Mouse (Mus musculus) liver, adult 2 months (tissue): ENCODE results near the gene Trim40. TPM values are rescaled to one million over a fixed set of nuclear protein-coding genes. Genes with fewer than 3 reads are reported as not detected.

Experiments
- DNase-seq: peaks from one replicate; pipeline ENCODE4 v3.0.0-alpha.2; 2011; ENCODE audit warnings: low read depth, low spot score; ENCODE audit errors: extremely low read depth
- H3K27ac ChIP-seq: fragments of 200-500 bp; replicated peaks from 2 replicates; pipeline ENCODE4 v1.5.1; 2012; ENCODE audit warnings: low read depth, mild to moderate bottlenecking, control low read depth, inconsistent platforms, low read length; ENCODE audit not compliant: insufficient read depth
- H3K27me3 ChIP-seq: fragments of 200-500 bp; 2 replicates; pipeline ENCODE4 v1.6.1; 2012; ENCODE audit warnings: mild to moderate bottlenecking, moderate library complexity, low read length, inconsistent platforms; ENCODE audit not compliant: control insufficient read depth, insufficient read depth
- H3K36me3 ChIP-seq: fragments of 200-500 bp; 2 replicates; pipeline ENCODE4 v1.6.1; 2012; ENCODE audit warnings: low read length, inconsistent platforms; ENCODE audit not compliant: control insufficient read depth, insufficient read depth
- H3K4me1 ChIP-seq: fragments of 200-500 bp; 2 replicates; pipeline ENCODE4 v1.6.1; 2011; ENCODE audit warnings: low read length; ENCODE audit not compliant: control insufficient read depth, insufficient read depth
- H3K4me3 ChIP-seq: fragments of 200-500 bp; 2 replicates; pipeline ENCODE4 v1.5.1; 2011; ENCODE audit warnings: low read depth, mild to moderate bottlenecking, control low read depth, low read length, moderate library complexity; ENCODE audit not compliant: insufficient read depth
- H3K79me2 ChIP-seq: fragments of 200-500 bp; 2 replicates; pipeline ENCODE4 v1.6.1; 2012; ENCODE audit warnings: inconsistent platforms, mild to moderate bottlenecking, low read length, moderate library complexity; ENCODE audit not compliant: control insufficient read depth, insufficient read depth
- H3K9ac ChIP-seq: fragments of 200-500 bp; 2 replicates; pipeline ENCODE4 v1.6.1; 2012; ENCODE audit warnings: low read depth, mild to moderate bottlenecking, control low read depth, inconsistent platforms, low read length
- CTCF ChIP-seq: fragments of 200-500 bp; IDR thresholded peaks from 2 replicates; pipeline ENCODE4 v1.5.1; 2011; ENCODE audit warnings: low read depth, low read length, control low read depth
- POLR2A ChIP-seq: fragments of 200-500 bp; IDR thresholded peaks from 2 replicates; pipeline ENCODE4 v1.6.1; 2011; ENCODE audit warnings: low read length, control low read depth; ENCODE audit not compliant: insufficient read depth; ENCODE audit errors: extremely low read depth
- WGBS: fragments of 180-500 bp; shearing (Covaris S2); methylation state at CpG from one replicate; pipeline ENCODE4 v1.1.7; 2018; 5-methylcytosine and 5-hydroxymethylcytosine counted together
- polyA plus RNA-seq: library from polyadenylated mRNA; depleted of rRNA; stranded (reverse); fragments of >200 nt; gene quantifications from 2 replicates; pipeline ENCODE4 v1.2.3, GENCODE M21; 2012
- total RNA-seq: library from RNA; depleted of rRNA; stranded (reverse); fragments of >200 nt; gene quantifications from 2 replicates; pipeline ENCODE4 v1.2.3, GENCODE M21; 2014

Gene Trim40
- total and polyA plus RNA-seq, 2 experiments, result 0.05 TPM; not detected in 1

- Histone ChIP-seq H3K79me2 (no peaks in the 10 kb centered on the region), H3K27me3 (no peaks in the 10 kb centered on the region), H3K36me3 (no peaks in the 10 kb centered on the region), H3K9ac (no peak overlapping the region), H3K4me3 (no peak overlapping the region), H3K4me1 (no peaks in the 10 kb centered on the region), H3K27ac (no peak overlapping the region)
- no peak for DNase-seq
- WGBS, result 85% methylated on average over 5 of the region's 5 CpGs
- TF ChIP-seq CTCF (no peak), POLR2A (no peak)
These were observed 10.1 kb upstream of the Trim40 start for GRCm38 (mm10) chr17:36900001-36900400.

GRCm38 (mm10) chr17:36899376-36899775, 9.5 kb upstream of the Trim40 start:
- no peak for DNase-seq
- Histone ChIP-seq H3K27me3 (no peaks in the 10 kb centered on the region), H3K79me2 (no peaks in the 10 kb centered on the region), H3K9ac (no peak overlapping the region), H3K4me3 (no peak overlapping the region), H3K27ac (no peak overlapping the region), H3K36me3 (no peaks in the 10 kb centered on the region), H3K4me1 (no peaks in the 10 kb centered on the region)
- no peak for TF ChIP-seq CTCF
- TF ChIP-seq POLR2A, result no peak
- 86% methylated on average over 4 of the region's 4 CpGs for WGBS

GRCm38 (mm10) chr17:36897552-36898205, 7.8 kb upstream of the Trim40 start, which contains the start of gene Trim31:
TSS of gene Trim31 (plus strand) at chr17:36898118.
- Histone ChIP-seq H3K9ac (no peak within 1 kb of the TSS), H3K27ac (no peak within 1 kb of the TSS), H3K4me1 (no peaks in the 10 kb centered on the region), H3K79me2 (no peaks in the 10 kb centered on the region), H3K27me3 (no peaks in the 10 kb centered on the region), H3K4me3 (no peak within 1 kb of the TSS), H3K36me3 (no peaks in the 10 kb centered on the region)
- no peak for TF ChIP-seq CTCF
- TF ChIP-seq POLR2A, result no peak
- DNase-seq, result no peak
- 64% methylated on average over 6 of the region's 6 CpGs for WGBS

- TF ChIP-seq CTCF, result no peak
- no peak overlapping the region for H3K27ac ChIP-seq
- DNase-seq, result no peak
- H3K4me1 ChIP-seq, result no peaks in the 10 kb centered on the region
- H3K27me3 ChIP-seq, result no peaks in the 10 kb centered on the region
- H3K79me2 ChIP-seq, result no peaks in the 10 kb centered on the region
- no peak overlapping the region for H3K4me3 ChIP-seq
- H3K36me3 ChIP-seq, result no peaks in the 10 kb centered on the region
- no peak overlapping the region for H3K9ac ChIP-seq
These were observed 7.1 kb upstream of the Trim40 start for GRCm38 (mm10) chr17:36897065-36897464.

- H3K27me3 ChIP-seq, result no peaks in the 10 kb centered on the region
- no peak overlapping the region for H3K4me3 ChIP-seq
These were observed 6.7 kb upstream of the Trim40 start for GRCm38 (mm10) chr17:36896583-36896982.

GRCm38 (mm10) chr17:36893387-36893786, 3.5 kb upstream of the Trim40 start:
- no peaks in the 10 kb centered on the region for H3K4me1 ChIP-seq
- H3K27me3 ChIP-seq, result no peaks in the 10 kb centered on the region
- no peak overlapping the region for H3K9ac ChIP-seq
- no peak overlapping the region for H3K4me3 ChIP-seq
- TF ChIP-seq POLR2A, result no peak
- TF ChIP-seq CTCF, result no peak
- no peak overlapping the region for H3K27ac ChIP-seq
- H3K36me3 ChIP-seq, result no peaks in the 10 kb centered on the region
- WGBS, result 56% methylated on average over 5 of the region's 5 CpGs
- no peak for DNase-seq
- H3K79me2 ChIP-seq, result no peaks in the 10 kb centered on the region

More at GRCm38 (mm10) chr17:36896583-36896982, 6.7 kb upstream of the Trim40 start:
- TF ChIP-seq CTCF (peak; percentile 44; the same call in 1 of the 2 replicates), POLR2A (no peak)
- Histone ChIP-seq H3K36me3 (no peaks in the 10 kb centered on the region), H3K4me1 (no peaks in the 10 kb centered on the region), H3K27ac (no peak overlapping the region), H3K79me2 (no peaks in the 10 kb centered on the region), H3K9ac (no peak overlapping the region)
- DNase-seq, result peak; percentile 41
- 100% methylated on average over 1 of the region's 1 CpGs for WGBS
